Mouse (Mus musculus) kidney, postnatal 0 days (tissue): ENCODE results near the gene Cdk17. TPM values are rescaled to one million over a fixed set of nuclear protein-coding genes. Genes with fewer than 3 reads are reported as not detected.

Experiments used
- ATAC-seq: fragments of 200-750 bp; cut with Nextera tagmentation; replicated peaks from 2 replicates; pipeline ENCODE4 v1.8.0; 2017; ENCODE audit warnings: low read depth, moderate number of reproducible peaks, moderate TSS enrichment, moderate library complexity; ENCODE audit not compliant: low FRiP score
- DNase-seq: peaks from one replicate; pipeline ENCODE4 v3.0.0-alpha.2; 2016; ENCODE audit warnings: low spot score
- H3K27ac ChIP-seq: fragments of 300-500 bp; sonication (generic); 2 replicates; pipeline ENCODE4 v1.5.1; 2014; ENCODE audit warnings: mild to moderate bottlenecking
- H3K27me3 ChIP-seq: fragments of 300-500 bp; sonication (generic); 2 replicates; pipeline ENCODE4 v1.6.1; 2014; ENCODE audit warnings: low read length, mixed read lengths; ENCODE audit not compliant: insufficient read depth
- H3K36me3 ChIP-seq: fragments of 300-500 bp; sonication (generic); 2 replicates; pipeline ENCODE4 v1.6.1; 2014; ENCODE audit warnings: low read length, mixed read lengths; ENCODE audit not compliant: insufficient read depth
- H3K4me1 ChIP-seq: fragments of 300-500 bp; sonication (generic); replicated peaks from 2 replicates; pipeline ENCODE4 v1.6.1; 2014; ENCODE audit warnings: antibody characterized with exemption, low read length, mixed read lengths; ENCODE audit not compliant: insufficient read depth
- H3K4me2 ChIP-seq: fragments of 300-500 bp; sonication (generic); 2 replicates; pipeline ENCODE4 v1.6.1; 2014; ENCODE audit warnings: mild to moderate bottlenecking, low read length, moderate library complexity, mixed read lengths
- H3K4me3 ChIP-seq: fragments of 300-500 bp; sonication (generic); replicated peaks from 2 replicates; pipeline ENCODE4 v1.5.1; 2014; ENCODE audit warnings: low read depth, low read length
- H3K9ac ChIP-seq: fragments of 300-500 bp; sonication (generic); 2 replicates; pipeline ENCODE4 v1.6.1; 2014; ENCODE audit warnings: low read depth, low read length
- H3K9me3 ChIP-seq: fragments of 300-500 bp; sonication (generic); replicated peaks from 2 replicates; pipeline ENCODE4 v1.6.1; 2016; ENCODE audit warnings: low read length, inconsistent platforms, mixed read lengths
- CTCF ChIP-seq: IDR thresholded peaks from 2 replicates; pipeline ENCODE4 v1.5.1; 2016; ENCODE audit warnings: antibody characterized with exemption, low read depth, mild to moderate bottlenecking, moderate library complexity
- WGBS: fragments of 180-500 bp; shearing (Covaris S2); extraction: QIAGEN DNeasy Blood & Tissue Kit; methylation state at CpG from one replicate; pipeline ENCODE4 v1.1.7; 2014; 5-methylcytosine and 5-hydroxymethylcytosine counted together
- polyA plus RNA-seq: library from polyadenylated mRNA; unstranded; fragments of >200 nt; fragmentation: Nextera tagmentation; extraction: Ambion mirVana; gene quantifications from 2 replicates; pipeline ENCODE4 v1.2.1, GENCODE M21; 2015

Cdk17 gene
- polyA plus RNA-seq, 1 experiment from 2014 or later = 16.4 TPM

DNA sequence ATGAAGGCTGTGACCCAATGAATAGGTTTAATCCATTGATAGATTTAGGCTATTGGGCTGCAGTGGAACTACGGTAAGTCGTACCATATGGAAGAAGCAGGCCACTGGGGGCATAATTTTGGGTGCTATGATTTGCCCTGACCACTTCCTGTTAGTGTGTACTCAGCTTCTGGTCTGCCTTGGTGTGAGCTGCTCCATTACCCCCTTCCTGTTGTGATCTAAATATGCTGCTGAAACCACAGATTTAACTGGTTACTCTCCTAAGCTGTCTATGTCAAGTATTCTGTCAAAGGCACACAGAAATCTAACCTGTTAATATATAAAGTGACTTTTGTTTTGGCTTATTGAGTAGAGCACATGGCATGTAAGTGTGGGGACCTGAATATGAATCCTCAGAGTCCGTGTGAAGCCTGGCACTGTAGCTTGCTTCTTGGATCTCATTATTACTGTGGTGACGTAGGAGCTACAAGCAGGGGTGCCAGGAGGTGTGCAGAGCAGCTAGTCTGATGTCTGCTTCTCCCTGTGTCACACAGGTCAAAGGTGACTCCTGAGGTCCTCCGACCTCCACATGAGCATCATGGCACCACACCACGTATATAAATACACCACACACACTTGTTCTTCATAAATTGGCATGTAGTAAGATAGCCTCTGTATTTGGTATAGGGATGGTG is 10.6 kb downstream of the Cdk17 start:
- H3K27me3 ChIP-seq = no peaks in the 10 kb centered on the region
- 75% methylated on average over 6 of the region's 6 CpGs for WGBS
- no peaks in the 10 kb centered on the region for H3K9me3 ChIP-seq
- no peak for TF ChIP-seq CTCF
- no peak overlapping the region for H3K4me2 ChIP-seq
- H3K36me3 ChIP-seq = no peaks in the 10 kb centered on the region
- H3K9ac ChIP-seq = no peak overlapping the region
- DNase-seq = no peak
- H3K4me3 ChIP-seq = no peak overlapping the region
- ATAC-seq = no peak
- no peak overlapping the region for H3K27ac ChIP-seq
- peaks cover 1% of the 10 kb centered on the region for H3K4me1 ChIP-seq

DNA sequence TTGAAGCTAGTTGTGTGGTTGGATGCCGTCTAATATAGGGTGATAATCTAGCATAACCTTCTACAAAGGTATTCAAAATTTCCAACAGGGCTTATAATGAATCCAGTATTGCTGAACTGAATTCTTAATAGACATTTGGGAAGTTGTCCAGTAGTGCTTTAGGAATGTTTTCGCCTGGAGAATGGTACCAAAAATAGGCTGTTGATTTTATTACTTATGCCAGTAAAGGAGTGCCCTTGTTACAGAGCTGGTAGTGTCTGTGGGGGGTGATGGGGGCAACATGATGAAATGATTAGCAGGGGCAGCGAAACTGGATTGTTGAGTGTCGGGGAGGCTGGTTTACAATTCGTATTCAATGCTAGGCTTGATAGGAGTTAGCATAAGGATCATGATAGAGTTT is 16.8 kb downstream of the Cdk17 start:
- Histone ChIP-seq H3K27me3 (no peaks in the 10 kb centered on the region), H3K9me3 (no peaks in the 10 kb centered on the region), H3K36me3 (no peaks in the 10 kb centered on the region), H3K9ac (no peak overlapping the region), H3K4me1 (0 out of 2 replicates have a peak, but pooled peaks cover 3% of the 10 kb centered on the region), H3K4me3 (no peak overlapping the region), H3K4me2 (no peak overlapping the region), H3K27ac (no peak overlapping the region)
- TF ChIP-seq CTCF = no peak
- 83% methylated on average over 5 of the region's 5 CpGs for WGBS
- ATAC-seq (no peak), DNase-seq (no peak)

DNA sequence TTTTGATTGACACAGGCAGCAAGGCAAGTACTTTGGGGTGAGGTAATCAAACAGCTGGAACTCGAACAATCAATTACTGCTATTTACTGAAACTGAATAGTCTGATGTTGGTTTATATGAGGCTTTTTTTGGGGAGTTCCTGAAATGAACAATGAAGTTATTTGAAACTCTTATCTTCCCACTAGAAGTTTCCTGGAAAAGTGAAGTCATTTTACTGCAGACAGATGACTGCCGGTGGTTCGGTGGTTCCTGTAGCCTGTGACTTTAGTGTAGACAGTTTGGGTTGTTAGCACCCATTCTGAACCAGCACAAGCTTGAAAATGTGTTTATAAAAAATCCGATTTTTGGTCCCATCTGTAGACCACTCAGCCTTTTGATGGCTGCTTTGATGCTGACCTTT is 17.2 kb downstream of the Cdk17 start:
- no peak for TF ChIP-seq CTCF
- no peak for DNase-seq
- ATAC-seq = no peak
- Histone ChIP-seq H3K27me3 (no peaks in the 10 kb centered on the region), H3K4me1 (0 out of 2 replicates have a peak, but pooled peaks cover 3% of the 10 kb centered on the region), H3K4me2 (no peak overlapping the region), H3K9ac (no peak overlapping the region), H3K27ac (no peak overlapping the region), H3K4me3 (no peak overlapping the region), H3K9me3 (no peaks in the 10 kb centered on the region), H3K36me3 (no peaks in the 10 kb centered on the region)
- 77% methylated on average over 4 of the region's 4 CpGs for WGBS

DNA sequence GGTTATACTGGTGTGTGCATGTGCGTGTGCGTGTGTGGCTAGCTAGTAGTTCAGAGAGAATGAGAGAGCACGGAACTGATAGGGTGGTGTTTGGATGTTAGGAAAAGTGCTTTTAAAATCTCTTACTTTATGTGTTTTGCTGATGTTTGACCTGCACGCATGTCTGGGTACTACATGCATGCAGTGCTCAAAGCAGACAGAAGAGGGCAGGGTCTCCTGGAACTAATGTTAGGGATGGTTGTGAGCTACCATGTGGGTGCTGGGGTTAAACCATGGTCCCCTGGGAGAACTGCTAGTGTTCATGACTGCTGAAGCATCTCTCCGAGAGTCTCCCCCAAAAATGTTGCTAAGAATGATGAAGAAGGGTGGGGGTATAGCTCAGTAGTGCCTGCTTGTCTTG is 18.0 kb downstream of the Cdk17 start:
- Histone ChIP-seq H3K9ac (no peak overlapping the region), H3K27ac (no peak overlapping the region), H3K9me3 (no peaks in the 10 kb centered on the region), H3K4me1 (0 out of 2 replicates have a peak, but pooled peaks cover 3% of the 10 kb centered on the region), H3K27me3 (no peaks in the 10 kb centered on the region), H3K4me3 (no peak overlapping the region), H3K36me3 (no peaks in the 10 kb centered on the region), H3K4me2 (no peak overlapping the region)
- TF ChIP-seq CTCF = peak; percentile 26; the same call in 1 of the 2 replicates
- DNase-seq = no peak
- ATAC-seq = no peak
- 97% methylated on average over 5 of the region's 5 CpGs for WGBS

DNA sequence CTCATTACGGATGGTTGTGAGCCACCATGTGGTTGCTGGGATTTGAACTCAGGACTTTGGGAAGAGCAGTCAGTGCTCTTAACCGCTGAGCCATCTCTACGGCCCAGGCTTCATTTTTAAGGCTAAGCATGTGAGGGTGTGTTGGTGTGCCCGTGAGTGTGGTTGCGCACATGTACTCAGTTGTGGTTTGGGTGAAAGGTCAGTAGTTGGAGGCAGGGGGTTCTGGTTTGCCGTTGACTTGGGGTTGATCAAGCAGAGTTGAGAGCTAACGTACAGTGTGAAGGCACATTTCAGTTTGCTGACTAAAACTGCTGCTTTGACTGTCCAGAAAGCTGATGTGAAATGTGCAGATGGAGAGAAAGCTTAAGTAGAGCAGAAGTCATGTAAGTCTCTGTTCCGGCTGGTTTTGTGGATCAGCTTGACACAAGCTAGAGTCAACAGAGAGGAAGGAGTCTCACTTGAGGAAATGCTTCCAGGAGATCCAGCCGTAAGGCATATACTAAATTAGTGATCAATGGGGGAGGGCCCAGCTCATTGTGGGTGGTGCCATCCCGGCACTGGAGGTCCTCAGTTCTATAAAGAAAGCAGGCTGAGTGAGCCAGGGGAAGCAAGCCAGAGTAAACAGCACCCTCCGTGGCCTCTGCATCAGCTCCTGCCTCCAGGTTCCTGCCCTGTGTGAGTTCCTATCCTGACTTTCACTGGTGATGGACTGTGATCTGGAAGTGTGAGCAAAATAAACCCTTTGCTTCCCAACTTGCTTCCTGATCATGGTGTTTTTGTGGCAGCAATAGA is 19.2 kb downstream of the Cdk17 start:
- Histone ChIP-seq H3K9me3 (no peaks in the 10 kb centered on the region), H3K4me1 (0 out of 2 replicates have a peak, but pooled peaks cover 3% of the 10 kb centered on the region), H3K9ac (no peak overlapping the region), H3K4me3 (no peak overlapping the region), H3K27ac (no peak overlapping the region), H3K4me2 (no peak overlapping the region), H3K36me3 (no peaks in the 10 kb centered on the region), H3K27me3 (no peaks in the 10 kb centered on the region)
- WGBS = 77% methylated on average over 11 of the region's 11 CpGs
- ATAC-seq (no peak), DNase-seq (no peak)
- TF ChIP-seq CTCF = no peak

DNA sequence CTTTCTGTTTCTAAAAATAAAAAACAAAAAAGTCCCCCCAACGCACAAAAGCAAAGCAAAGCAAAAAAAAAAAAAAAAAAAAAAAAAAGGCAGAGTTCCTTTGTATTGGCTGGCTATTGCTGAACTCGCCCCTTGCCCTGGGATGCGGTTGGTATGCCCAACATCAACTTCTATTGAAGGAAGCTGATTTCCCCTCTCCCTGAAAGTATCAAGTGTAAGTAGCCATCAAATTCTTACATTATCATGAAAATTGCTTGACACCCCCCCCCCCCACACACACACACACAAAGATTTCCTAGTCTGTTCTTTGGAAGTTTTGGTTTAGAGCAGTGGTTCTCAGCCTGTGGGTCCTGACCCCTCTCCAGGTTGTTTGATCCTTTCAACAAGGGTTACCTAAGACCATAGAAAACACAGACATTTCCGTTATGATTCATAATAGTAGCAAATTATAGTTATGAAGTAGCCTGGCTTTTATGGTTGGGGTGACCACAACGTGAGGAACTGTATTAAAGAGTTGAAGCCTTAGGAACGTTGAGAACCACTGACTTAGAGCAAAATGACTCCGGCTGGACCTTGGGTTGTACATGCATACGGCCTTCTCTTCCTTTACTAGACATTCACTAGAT is 23.8 kb downstream of the Cdk17 start:
- Histone ChIP-seq H3K4me1 (0 out of 2 replicates have a peak, but pooled peaks cover 3% of the 10 kb centered on the region), H3K9me3 (no peaks in the 10 kb centered on the region), H3K4me2 (no peak overlapping the region), H3K9ac (no peak overlapping the region), H3K4me3 (no peak overlapping the region), H3K27ac (no peak overlapping the region), H3K27me3 (no peaks in the 10 kb centered on the region), H3K36me3 (no peaks in the 10 kb centered on the region)
- DNase-seq (no peak), ATAC-seq (no peak)
- TF ChIP-seq CTCF = no peak
- WGBS = 85% methylated on average over 8 of the region's 8 CpGs
